9 mouse cellular contexts compared by ENCODE assay signal in the genomic region with DNA sequence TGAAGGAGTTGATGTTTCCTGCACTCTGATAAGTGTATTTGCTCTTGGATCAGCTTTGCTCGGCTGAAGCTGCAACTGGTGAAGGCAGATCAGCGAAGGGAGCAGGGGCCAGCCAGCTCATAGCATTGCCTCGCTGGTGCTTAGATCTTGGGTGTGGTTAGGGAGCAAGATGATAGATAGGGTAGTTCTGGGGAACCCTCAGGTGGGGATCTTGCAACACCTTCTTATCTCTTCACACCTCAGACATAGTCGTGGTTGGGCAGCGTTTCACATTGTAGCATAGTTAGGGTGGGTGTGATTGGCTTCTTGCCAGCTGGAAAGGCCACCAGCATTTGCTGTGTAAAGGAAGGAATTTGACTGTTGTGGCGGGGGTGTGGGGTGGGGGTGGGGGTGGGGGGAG. TPM values are rescaled to one million over a fixed set of nuclear protein-coding genes. Genes with fewer than 3 reads are reported as not detected.
A peak's percentile ranks its signal among the peaks of the same experiment; 100 is the strongest.
DNase-seq lines count a peak whose midpoint lies in the region; ATAC-seq and TF ChIP-seq lines count a peak whose summit lies in the region.
"Had no signal": no experiment of that assay in that cellular context is flagged by ENCODE, and none has a peak within 500 bp of the region (broad histone marks: within the 10 kb centered on the region; RNA-seq: fewer than 3 reads in every experiment).

No protein-coding gene starts in this region.

- peak; percentile 46 for DNase-seq in layer of hippocampus, adult 9-11 months
- DNase-seq in layer of hippocampus, postnatal 14 days (ENCODE audit: low spot score in 2 of 2) = no peak
- DNase-seq in left cerebral cortex, postnatal 14 days (ENCODE audit: low spot score in 2 of 2) = peak; percentile 58 to 75
- DNase-seq in right cerebral cortex, postnatal 14 days = peak; percentile 66
- DNase-seq in adrenal gland, postnatal 14 days = no peak
- DNase-seq in midbrain, postnatal 0 days (ENCODE audit: low spot score) = no peak
- no peak for DNase-seq in gastrocnemius, postnatal 10 days

- TF ChIP-seq CTCF in midbrain, postnatal 0 days (IDR thresholded peaks at IDR 0.05) = no peak

- no peaks in the 10 kb centered on the region for H3K4me1 ChIP-seq in midbrain, postnatal 0 days (ENCODE audit: insufficient read depth, low read length)

- no peaks in the 10 kb centered on the region for H3K36me3 ChIP-seq in midbrain, postnatal 0 days (ENCODE audit: insufficient read depth, low read length)
- H3K36me3 ChIP-seq: embryonic facial prominence, embryonic 15.5 days had no signal

- no peak overlapping the region for H3K4me2 ChIP-seq in midbrain, postnatal 0 days (ENCODE audit: low read depth, low read length, poor library complexity, severe bottlenecking)
- H3K4me2 ChIP-seq: embryonic facial prominence, embryonic 15.5 days had no signal

- no peaks in the 10 kb centered on the region for H3K9me3 ChIP-seq in midbrain, postnatal 0 days (ENCODE audit: low read length)
- H3K9me3 ChIP-seq: embryonic facial prominence, embryonic 15.5 days had no signal

- 67% methylated on average over 6 of the region's 6 CpGs for WGBS in midbrain, postnatal 0 days

- no peak overlapping the region for H3K4me3 ChIP-seq in midbrain, postnatal 0 days (ENCODE audit: low read depth, low read length)
- H3K4me3 ChIP-seq: embryonic facial prominence, embryonic 15.5 days had no signal

- no peak overlapping the region for H3K9ac ChIP-seq in midbrain, postnatal 0 days (replicated peaks; ENCODE audit: low read length, poor library complexity, severe bottlenecking)
- H3K9ac ChIP-seq: embryonic facial prominence, embryonic 15.5 days had no signal

- no peak overlapping the region for H3K27ac ChIP-seq in midbrain, postnatal 0 days (ENCODE audit: low read depth, low read length)
- H3K27ac ChIP-seq: embryonic facial prominence, embryonic 15.5 days had no signal

- intact Hi-C loops in left cerebral cortex, postnatal 14 days (cut with DNase I) = no loop called here

- no peaks in the 10 kb centered on the region for H3K27me3 ChIP-seq in midbrain, postnatal 0 days (ENCODE audit: insufficient read depth, low read length)
- H3K27me3 ChIP-seq: embryonic facial prominence, embryonic 15.5 days had no signal

- peak; percentile 72 for ATAC-seq in erythroid progenitor cell, adult 5-6 weeks (replicated peaks; ENCODE audit: low FRiP score, poor library complexity, severe bottlenecking)
- ATAC-seq in midbrain, postnatal 0 days (ENCODE audit: low FRiP score) = no peak

RNA-seq across cellular contexts. Expression of a gene that starts 36.3 kb away (rescaled TPM):
- total RNA-seq in layer of hippocampus, postnatal 14 days (2021) = 10 to 100 TPM; 65.7 to 66.3 TPM
- total RNA-seq in erythroid progenitor cell, adult 5-6 weeks (2015; ENCODE audit: low replicate concordance) = 25.2 and 45.0 TPM in 2 replicates
- total RNA-seq in erythroid progenitor cell, adult 5-6 weeks (2017; ENCODE audit: low replicate concordance) = 46.6 and 61.2 TPM in 2 replicates
- 10 to 100 TPM; 53.9 to 58.8 TPM for total RNA-seq in left cerebral cortex, postnatal 14 days (2021)
- total RNA-seq in adrenal gland, postnatal 14 days (2021) = 54.7 and 61.2 TPM in 2 replicates
- 43.7 and 45.5 TPM in 2 replicates for total RNA-seq in midbrain, postnatal 0 days (2014; rRNA removed)
- 26.6 and 28.0 TPM in 2 replicates for polyA plus RNA-seq in midbrain, postnatal 0 days (2015; fragmentation: Nextera tagmentation; extraction: Ambion mirVana)
- 10 to 100 TPM; 77.2 to 80.5 TPM for total RNA-seq in gastrocnemius, postnatal 10 days (2021)

Comparison
In these comparisons a context has a peak if more than half of its experiments do, and no peak if none do; other contexts are left out.
1. DNase-seq: peak in layer of hippocampus, adult 9-11 months (single experiment), left cerebral cortex, postnatal 14 days (2 of 2) and right cerebral cortex, postnatal 14 days (single experiment); none in layer of hippocampus, postnatal 14 days (0 of 2), adrenal gland, postnatal 14 days (single experiment), midbrain, postnatal 0 days (single experiment) and gastrocnemius, postnatal 10 days (single experiment).